Mouse (Mus musculus) lung, postnatal 25 days (tissue): ENCODE results near the gene Hspg2.
A peak's percentile ranks its signal among the peaks of the same experiment; 100 is the strongest.
"Not testable (repeated sequence)": the region's sequence is repeated elsewhere in the genome, so short reads cannot be mapped to it uniquely, and the experiment has no call there.

Experiments
- DNase-seq: peaks from one replicate; pipeline ENCODE4 v3.0.0; 2022; ENCODE audit warnings: low spot score

Gene Hspg2

DNA sequence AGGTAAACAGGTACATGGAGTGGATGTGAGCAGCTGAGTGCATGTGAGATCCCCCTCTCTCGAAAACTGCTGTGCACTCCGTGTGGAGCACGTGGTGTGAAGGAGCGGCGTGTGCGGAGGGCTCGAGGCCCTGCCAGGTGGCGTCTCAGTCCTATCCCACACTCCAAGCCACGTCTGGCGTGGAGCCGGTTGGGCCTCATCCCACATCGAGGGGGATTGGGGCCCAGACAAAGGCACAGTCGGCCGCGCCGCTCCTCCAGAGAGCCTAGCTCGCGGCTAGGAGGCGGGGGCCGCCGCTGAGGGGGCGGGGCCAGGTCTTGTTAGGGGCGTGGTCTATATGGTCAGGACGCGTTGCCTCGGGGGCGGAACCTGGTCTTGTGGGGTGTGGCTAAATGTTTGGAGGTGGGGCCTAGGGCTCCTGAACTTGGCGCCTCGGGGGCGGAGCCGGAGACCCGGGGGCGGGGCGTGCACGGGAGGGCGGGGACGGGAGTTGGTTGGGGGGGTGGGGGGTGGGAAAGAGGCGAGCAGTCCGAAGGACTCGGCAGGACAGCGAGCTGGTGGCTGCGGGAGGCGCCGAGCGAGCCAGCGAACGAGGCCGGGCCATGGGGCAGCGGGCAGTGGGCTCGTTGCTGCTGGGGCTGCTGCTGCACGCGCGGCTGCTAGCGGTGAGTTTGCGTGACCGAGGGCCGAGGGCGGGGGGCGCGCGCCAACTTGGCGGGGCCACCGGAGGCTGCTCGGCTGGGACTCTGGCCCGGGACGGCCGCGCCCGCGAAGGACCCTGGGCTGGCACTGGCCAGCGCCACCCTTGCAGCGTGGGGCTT is at the start of gene Hspg2:
Gene Hspg2, plus strand, starts transcription at position 510 of the 821 bp plus-strand sequence.
- DNase-seq = peak; percentile 94

DNA sequence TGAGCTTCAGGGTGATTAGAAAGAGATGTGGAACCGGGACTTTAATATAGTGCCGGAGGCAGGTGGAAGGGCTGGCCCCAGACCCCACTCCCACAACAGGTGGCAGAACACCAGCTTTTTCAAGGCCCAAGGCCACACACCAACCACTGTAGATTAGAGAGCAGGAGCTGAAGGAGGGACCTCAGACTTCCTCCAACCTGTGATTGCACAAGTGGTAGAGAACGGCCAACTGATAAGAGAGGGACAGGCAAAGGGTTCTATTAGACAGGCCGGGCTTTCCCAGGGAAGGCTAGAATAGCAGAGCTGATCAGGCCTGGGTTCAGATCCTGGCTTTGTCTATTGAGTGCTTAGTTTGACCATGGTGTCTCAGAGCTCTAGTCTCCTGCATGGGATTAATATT is 38.1 kb upstream of the Hspg2 start, which contains the start of gene Cela3b:
Gene Cela3b, minus strand, starts transcription at position 39 of the 400 bp plus-strand sequence.
- DNase-seq = no peak

DNA sequence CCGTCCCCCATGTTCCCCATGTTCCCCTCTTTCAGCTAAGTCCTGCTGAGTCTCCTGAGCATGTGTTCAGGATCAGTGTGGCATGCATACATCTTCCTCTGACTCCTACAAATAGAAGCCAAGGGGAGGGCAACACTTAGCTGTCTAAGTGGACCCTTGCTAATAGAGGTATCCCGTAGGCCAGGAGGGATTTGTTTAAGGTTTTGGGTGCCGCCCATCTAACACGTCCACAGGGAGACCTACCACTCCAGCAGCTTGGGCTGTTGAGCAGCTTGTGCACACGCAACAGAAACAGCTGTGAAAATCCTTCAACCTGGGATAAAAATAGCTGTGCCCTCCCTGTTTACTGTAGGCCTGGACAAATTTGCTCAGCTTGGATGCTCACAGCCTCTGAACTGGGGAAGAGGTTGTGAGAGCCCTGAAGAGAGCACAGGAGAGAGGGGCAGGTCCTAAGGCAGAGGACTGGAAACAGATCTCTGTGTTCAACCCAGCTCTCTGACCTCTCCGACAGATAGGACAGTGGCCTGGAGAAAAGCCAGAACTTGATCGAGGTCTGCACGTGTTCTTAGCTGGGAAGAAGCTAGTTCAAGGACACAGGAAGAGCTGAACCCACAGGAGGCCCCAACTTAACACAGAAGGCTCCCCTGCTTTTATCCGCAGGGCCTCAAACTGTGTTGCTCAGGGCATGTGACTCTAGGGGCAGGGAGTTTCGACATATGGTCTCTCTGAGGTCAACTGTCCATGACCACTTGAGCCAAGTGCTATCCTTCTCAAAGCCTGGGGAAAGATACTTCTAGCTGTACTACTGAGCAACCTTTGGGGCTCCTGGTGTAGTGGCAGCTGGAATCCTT is 35.6 kb upstream of the Hspg2 start:
- not testable (repeated sequence) for DNase-seq

DNA sequence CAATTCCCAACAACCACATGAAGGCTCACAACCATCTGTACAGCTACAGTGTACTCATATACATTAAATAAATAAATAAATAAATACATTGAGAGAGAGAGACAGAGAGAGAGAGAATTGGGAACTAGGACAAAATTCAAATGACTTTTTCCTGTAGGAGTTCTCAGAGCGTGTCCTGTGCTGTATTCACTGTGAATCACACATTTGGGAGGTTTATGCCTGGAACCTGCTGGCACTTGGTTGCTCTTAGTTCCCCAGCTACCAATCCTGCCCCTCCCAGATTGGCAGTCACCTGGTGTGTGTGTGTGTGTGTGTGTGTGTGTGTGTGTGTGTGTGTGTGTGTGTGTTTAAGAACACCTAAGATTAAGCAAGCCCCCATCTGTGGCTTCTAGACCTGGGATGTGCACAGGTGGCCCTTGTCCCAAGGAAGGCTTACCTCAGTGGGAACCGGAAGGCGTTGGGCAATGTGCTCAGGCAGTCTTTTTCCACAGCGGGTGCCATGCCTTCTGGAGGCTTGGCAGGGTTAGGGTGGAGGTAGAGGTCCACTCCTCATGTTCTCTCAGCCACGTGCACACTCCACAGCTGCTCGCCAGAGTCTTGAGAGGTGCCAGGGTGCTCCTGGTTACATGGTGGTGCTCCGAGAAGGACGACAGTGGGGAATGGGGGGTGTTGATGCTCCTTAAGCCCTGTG is 31.4 kb upstream of the Hspg2 start:
- no peak for DNase-seq

- DNase-seq = no peak
Observed at GRCm38 (mm10) chr4:137438842-137439241, 29.7 kb upstream of the Hspg2 start.

GRCm38 (mm10) chr4:137441332-137441731 is 27.2 kb upstream of the Hspg2 start:
- no peak for DNase-seq

GRCm38 (mm10) chr4:137443625-137444024 is 24.9 kb upstream of the Hspg2 start:
- peak; percentile 59 for DNase-seq

GRCm38 (mm10) chr4:137445881-137446280 is 22.7 kb upstream of the Hspg2 start:
- DNase-seq = no peak

DNA sequence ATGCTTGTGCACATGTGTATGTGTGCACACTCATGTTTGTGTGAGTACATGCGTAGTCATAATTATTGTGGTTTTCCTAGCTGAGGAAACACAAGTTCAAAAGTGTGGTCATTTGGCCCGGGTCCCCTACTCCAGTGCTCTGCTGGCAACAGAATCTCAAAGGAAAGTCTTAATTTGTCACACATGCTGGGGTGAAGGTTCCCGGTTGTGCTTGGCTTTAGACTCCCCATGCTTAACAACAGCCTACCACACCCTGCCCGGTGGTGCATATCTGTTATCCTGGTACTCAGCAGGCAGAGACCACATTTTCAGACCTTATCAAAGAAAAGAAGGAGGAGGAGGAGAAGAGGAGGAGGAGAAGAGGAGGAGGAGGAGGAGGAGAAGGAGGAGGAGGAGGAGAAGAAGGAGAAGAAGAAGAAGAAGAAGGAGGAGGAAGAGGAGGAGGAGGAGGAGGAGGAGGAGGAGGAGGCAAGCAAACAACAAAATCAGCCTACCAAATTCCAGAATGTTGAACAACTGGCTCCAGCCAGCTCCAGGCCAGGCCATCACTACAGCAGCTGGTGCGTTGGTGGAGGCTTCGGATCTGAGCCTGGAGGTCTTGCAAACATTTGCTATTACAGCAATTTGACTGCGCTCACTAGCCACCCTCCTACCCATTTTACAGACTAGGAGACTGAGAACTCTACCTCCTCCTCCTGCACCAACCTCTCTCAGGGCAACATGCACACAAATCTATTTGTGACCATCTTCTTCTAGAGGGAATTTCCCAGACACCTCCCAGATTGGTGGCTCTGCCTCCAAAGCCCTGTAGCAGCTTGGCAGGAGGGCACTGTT is 21.0 kb upstream of the Hspg2 start:
- DNase-seq = no peak

DNA sequence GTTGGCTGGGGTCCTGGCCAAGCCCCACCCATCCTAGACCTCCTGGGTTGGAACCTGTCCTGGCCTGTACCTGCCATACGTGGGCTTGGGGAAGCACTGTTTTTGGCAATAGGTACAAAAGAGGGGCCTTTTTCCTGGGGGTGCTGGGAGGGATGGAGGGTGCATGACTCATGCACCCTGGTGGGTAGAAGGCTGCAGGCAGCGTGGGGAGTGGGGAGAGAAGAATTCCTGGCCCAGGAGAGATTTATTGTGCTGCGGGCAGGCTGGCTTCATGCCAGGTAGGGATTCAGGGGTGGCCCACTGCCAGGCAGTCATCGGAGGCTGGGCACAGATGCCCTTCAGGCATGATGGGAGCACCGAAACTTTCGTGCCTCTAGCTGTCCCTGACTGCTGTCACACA is 20.4 kb upstream of the Hspg2 start:
- no peak for DNase-seq

- DNase-seq = no peak
Observed at GRCm38 (mm10) chr4:137448641-137449040, 19.9 kb upstream of the Hspg2 start.

DNA sequence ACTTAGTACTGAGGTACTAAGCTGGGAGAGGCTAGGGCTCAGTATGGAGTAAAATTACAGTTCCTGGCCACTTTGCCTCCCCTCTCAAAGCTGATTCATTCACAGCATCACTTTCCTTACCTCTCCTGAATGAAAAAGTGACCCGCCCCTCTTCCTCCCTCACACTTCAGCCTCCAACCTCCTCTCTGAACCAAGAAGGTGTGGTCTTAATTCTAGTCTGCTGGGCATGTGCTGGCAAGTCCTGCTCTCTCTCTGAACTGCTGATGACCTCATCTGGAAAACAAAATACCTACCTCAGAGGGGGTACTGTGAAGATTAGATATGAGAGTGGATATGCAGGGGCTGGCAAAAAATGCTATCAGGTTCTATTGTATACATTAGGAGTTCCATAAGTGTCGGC is 19.4 kb upstream of the Hspg2 start:
- no peak for DNase-seq

DNA sequence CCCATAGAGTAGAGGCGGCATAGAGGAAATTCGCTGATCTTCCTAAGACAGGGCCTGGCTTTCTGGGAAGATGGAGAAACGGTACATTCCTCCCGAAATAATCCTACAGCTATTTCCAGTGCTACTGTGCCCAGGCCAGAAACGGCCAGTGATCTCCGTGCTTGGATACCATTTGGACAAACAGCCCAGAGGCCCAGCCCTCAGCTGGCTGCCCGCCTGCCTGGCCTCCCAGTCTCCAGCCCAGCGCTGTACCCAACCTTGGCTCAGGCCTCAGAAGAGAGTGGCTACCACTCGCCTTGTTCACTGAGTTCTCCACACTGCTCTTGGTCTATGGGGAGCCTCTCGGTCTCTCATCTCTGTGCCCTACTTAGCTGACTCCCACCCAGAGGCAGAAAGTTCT is 18.9 kb upstream of the Hspg2 start:
- DNase-seq = no peak

DNA sequence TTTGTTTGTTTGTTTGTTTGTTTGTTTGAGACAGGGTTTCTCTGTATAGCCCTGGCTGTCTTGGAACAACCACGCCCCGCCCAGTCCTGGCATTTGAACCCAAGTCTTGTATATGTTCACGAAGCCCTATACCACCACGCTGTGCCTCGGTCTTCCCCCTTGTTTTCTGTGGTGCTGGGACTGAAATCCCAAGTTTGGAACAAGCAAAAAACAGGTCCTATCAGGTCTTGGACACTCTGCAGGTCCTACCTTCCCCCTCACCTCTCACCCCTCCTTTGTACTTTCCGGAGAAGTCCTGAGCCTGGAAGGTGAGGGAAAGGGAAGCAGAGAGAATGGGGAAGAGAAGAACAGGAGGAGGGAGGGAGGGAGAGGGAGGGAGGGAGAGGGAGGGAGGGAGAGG is 16.4 kb upstream of the Hspg2 start:
- no peak for DNase-seq

DNA sequence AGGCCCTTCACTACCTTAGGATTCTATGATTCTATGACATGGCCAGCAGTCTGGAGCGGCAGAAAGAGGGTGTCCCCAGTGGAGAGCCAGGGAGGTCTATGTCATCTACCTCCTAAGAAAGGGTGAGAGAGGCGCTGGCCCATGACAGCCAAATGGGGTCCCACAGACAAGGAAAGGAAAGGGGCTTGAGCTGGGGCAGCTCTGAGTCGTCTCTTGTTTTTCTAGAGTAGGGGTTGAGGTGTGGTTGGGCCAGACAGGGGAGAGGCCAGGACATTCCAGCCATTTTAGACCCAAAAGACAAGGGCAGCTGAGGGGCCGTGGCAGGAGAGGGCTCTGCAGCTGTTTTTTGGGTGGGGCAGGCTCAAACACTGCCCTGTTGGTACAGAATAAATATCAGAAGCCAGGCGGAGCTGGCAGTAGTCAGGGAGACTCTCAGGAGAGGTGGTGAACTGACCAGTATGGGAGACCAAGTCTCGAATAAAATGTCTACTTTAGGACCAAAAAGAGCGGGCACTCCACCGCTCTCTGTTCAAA is 15.3 kb upstream of the Hspg2 start, which contains the start of gene 1700013G24Rik:
Gene 1700013G24Rik, plus strand, starts transcription at position 51 of the 534 bp plus-strand sequence.
- DNase-seq = no peak

DNA sequence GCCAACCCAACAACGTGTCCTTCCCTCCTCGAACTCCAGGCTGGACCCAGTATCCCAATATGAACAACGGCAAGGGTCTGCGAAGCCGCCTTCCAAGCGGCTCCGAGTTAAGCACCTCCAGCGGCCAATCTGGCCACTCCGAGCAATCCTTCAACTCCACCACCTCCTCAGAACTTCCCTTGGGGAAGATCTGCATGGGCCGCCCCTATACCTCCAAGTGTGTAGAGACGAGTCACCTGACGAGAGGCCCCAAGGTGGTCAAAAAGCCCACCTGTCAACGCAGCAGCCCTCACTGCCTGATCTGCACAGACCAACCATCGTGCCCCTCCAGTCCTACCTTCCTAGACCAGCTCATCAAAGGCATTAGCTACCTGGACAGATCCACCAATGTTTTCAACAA is 14.0 kb upstream of the Hspg2 start:
- DNase-seq = no peak

DNA sequence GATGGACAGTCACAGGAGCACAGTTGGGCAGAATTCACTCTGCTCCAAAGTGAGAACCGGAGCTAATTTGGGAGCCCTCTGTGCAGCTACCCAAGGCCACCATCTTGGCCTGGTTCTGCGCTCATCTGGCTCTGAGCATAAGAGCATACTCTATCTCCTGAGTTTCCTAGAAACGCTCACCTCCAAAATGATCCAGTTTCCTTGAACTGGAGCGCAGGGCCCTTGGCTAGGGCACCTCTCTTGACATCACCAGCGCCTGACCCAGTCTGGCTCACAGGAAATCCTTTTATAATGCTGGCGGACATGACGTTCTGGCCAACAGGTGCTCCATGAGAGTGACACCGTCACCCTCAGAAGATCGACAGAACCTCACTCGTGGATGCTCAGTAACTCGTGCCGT is 12.0 kb upstream of the Hspg2 start:
- DNase-seq = no peak

- DNase-seq = no peak
Observed at GRCm38 (mm10) chr4:137457292-137457691, 11.3 kb upstream of the Hspg2 start.

DNA sequence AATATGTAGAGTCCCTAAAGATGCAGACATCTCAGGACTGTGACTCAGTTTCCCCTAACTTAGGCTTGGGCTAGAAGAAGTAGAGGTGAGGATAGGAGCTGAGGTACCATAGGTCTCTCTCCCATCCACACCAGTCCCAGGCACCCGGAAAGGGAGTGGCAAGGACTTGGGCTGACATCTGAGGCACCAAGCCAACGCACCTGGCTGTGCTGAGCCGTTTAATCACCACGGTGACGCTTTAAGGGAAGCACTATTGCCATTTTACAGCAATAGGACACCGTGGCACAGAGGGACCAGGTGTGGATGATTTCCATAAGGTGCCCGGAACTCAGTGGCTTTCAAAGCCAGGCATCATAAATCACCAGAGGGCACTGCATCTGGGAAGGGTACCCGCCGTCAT is 10.3 kb upstream of the Hspg2 start:
- DNase-seq = no peak

GRCm38 (mm10) chr4:137458861-137459260 is 9.7 kb upstream of the Hspg2 start:
- no peak for DNase-seq

DNA sequence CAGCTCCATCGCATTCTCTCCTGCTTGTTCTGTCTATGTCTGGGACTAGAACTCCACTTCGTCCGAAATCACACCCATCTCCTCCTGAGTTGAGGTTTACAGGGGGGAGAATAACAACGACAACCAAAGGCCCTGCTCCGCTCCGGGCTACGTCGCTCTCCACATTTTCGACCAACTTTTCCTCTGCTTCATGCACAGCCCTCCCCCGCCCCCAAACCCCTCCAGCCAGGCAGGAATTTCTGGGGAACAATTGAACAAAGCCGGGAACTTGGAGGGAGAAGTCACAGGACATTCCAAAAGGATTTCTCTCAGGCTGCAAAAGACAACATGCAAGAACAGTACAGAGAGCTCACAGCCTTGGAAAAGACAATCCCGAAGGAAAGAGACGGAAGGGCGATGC is 7.9 kb upstream of the Hspg2 start:
- no peak for DNase-seq
